Mouse (Mus musculus) activated CD4-positive, CD25-positive, alpha-beta regulatory T cell (primary cell): ENCODE measurements around the gene Aff3. TPM values are rescaled to one million over a fixed set of nuclear protein-coding genes. Genes with fewer than 3 reads are reported as not detected.

Source experiments
- polyA plus RNA-seq, 2 experiments: library from polyadenylated mRNA; unstranded; fragments of 100-300 nt; shearing (Covaris generic); gene quantifications; one replicate each; pipeline ENCODE4 v1.2.1; 2017

The Aff3 gene
- polyA plus RNA-seq, result 10 to 100 TPM; 43.6 to 50.7 TPM

DNA sequence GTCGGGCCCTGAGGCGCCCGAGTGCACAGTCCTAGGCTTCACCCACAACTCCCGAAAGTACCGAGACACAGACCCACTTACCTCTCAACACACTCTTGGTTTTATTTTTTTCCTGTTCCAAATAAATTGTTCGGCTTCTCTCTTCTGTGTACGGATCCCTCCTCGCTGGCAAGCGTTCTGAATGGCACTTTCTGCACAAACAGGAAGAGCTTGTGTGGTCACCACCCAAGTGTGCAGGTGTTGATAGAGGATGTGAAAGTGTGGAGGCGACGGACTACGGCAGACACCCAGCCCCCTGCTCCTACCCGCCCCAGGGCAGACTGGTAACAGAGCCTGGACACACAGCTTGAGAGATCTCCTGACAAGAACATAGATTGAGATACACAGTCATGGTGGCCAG lies at the start of gene Aff3:
Gene Aff3, minus strand, starts transcription at position 179 of the 400 bp plus-strand sequence.

DNA sequence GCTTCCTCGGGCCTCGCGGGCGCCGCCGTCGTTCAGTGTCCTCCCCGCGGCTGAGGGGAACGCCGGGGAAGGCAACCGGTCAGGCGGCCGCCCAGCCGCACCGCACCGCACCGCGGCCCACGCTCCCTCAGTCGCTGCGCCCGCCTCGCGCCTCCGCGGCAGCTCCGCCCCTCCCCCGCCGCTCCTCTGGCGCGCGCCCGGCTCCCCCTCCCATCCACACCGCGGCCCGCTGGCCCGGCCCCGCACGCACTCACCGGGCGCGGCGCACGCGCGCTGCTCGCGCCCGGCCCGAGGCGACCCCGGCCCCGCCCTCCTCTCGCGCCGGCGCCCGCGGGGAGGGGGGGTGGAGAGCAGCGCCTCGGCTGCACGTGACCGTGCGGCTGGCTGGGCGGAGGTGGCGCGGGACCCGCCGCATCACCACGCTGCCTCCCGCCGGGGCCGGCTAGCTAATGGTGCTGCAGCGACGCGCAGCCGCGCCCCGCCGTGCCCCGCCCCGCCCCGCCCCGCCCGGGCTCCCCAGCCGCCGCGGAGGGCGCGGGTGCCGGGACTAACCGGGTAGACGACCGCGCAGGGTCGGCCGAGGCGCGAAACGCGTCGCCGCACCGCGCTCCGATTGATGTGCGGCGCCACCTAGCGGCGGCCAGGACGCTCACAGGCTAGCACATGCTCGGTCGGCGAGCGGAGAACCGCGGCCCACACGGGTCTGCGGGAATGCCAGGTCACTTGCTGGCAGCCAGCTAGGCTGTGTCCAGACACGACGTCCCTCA lies 535.1 kb downstream of the Aff3 start, which contains the start of gene Rev1:
Gene Rev1, minus strand, starts transcription at position 301 of the 767 bp plus-strand sequence.

Other genes with a start within 250 kb of the Aff3 start
- under 1 TPM in 1 of 2 experiments, not detected in 1; 0.10 TPM for gene Lonrf2, start 171.8 kb upstream of the Aff3 start, polyA plus RNA-seq
- 10 to 100 TPM; 32.5 to 35.2 TPM for gene Chst10, start 233.2 kb upstream of the Aff3 start, polyA plus RNA-seq